Mouse (Mus musculus): ENCODE data around the gene Fbxl19. TPM values are rescaled to one million over a fixed set of nuclear protein-coding genes. Genes with fewer than 3 reads are reported as not detected.

Fbxl19 gene
- total RNA-seq, 2 experiments from 2014 or later: 63.5 to 65.2 TPM

GRCm38 (mm10) chr7:127808821-127809220, 64.5 kb downstream of the Fbxl19 start:
- no peak for DNase-seq

- DNase-seq: no peak
These were observed 65.5 kb downstream of the Fbxl19 start for GRCm38 (mm10) chr7:127809846-127810245.

- no peak for DNase-seq
These were observed 66.3 kb downstream of the Fbxl19 start for GRCm38 (mm10) chr7:127810650-127811049.

GRCm38 (mm10) chr7:127811240-127811639, 66.9 kb downstream of the Fbxl19 start:
- no peak for DNase-seq

GRCm38 (mm10) chr7:127812292-127812691, 67.9 kb downstream of the Fbxl19 start:
- no peak for DNase-seq

GRCm38 (mm10) chr7:127813821-127814220, 69.5 kb downstream of the Fbxl19 start:
- no peak for DNase-seq

GRCm38 (mm10) chr7:127814241-127814921, 70.0 kb downstream of the Fbxl19 start:
- peak; percentile 73 to 77 for DNase-seq

GRCm38 (mm10) chr7:127815116-127815665, 70.8 kb downstream of the Fbxl19 start:
- no peak for DNase-seq

GRCm38 (mm10) chr7:127815954-127816821, 71.8 kb downstream of the Fbxl19 start:
- DNase-seq: peak; percentile 68 to 71

GRCm38 (mm10) chr7:127817053-127817452, 72.7 kb downstream of the Fbxl19 start:
- DNase-seq: no peak

GRCm38 (mm10) chr7:127817776-127818175, 73.4 kb downstream of the Fbxl19 start:
- no peak for DNase-seq

Small RNAs within 50 kb of the gene (microRNA-seq; reads per million reads assigned to microRNA genes)
- gene Mir762: 0 reads per million in 2 experiments

Other genes with a start within 250 kb of the Fbxl19 start
- 100 to 1,000 TPM; 102 to 114 TPM for gene Srcap, start 232.6 kb upstream of the Fbxl19 start, total RNA-seq (2021)
- gene Gm42715, start 225.0 kb upstream of the Fbxl19 start, total RNA-seq (2021): 10 to 100 TPM in 1 of 2 experiments, 1 to 10 TPM in 1; 9.8 to 12.2 TPM
- gene Tmem265, start 183.2 kb upstream of the Fbxl19 start, total RNA-seq (2021): 1 to 10 TPM in 1 of 2 experiments, under 1 TPM in 1; 0.38 to 1.2 TPM
- gene Phkg2, start 171.2 kb upstream of the Fbxl19 start, total RNA-seq (2021): 10 to 100 TPM; 86.3 to 95.5 TPM
- 1 to 10 TPM; 8.4 to 8.6 TPM for gene Ccdc189, start 155.9 kb upstream of the Fbxl19 start, total RNA-seq (2021)
- 10 to 100 TPM; 64.2 to 66.7 TPM for gene Rnf40, start 155.8 kb upstream of the Fbxl19 start, total RNA-seq (2021)
- 10 to 100 TPM; 23.9 to 24.2 TPM for gene Zfp629, start 128.7 kb upstream of the Fbxl19 start, total RNA-seq (2021)
- gene Bcl7c, start 35.6 kb upstream of the Fbxl19 start, total RNA-seq (2021): 10 to 100 TPM; 23.1 to 25.8 TPM
- gene Ctf1, start 31.8 kb upstream of the Fbxl19 start, total RNA-seq (2021): 1 to 10 TPM; 2.1 to 2.4 TPM
- not detected for gene Ctf2, start 12.4 kb upstream of the Fbxl19 start, total RNA-seq (2021)
- gene Orai3, start 25.3 kb downstream of the Fbxl19 start, total RNA-seq (2021): 10 to 100 TPM; 31.1 to 32.6 TPM
- gene Setd1a, start 32.1 kb downstream of the Fbxl19 start, total RNA-seq (2021): 10 to 100 TPM; 46.2 to 46.9 TPM
- 1 to 10 TPM; 2.4 to 2.9 TPM for gene Gm49388, start 41.1 kb downstream of the Fbxl19 start, total RNA-seq (2021)
- gene Hsd3b7, start 56.1 kb downstream of the Fbxl19 start, total RNA-seq (2021): 1 to 10 TPM; 8.3 to 8.6 TPM
- 10 to 100 TPM; 64.3 to 64.7 TPM for gene Stx4a, start 79.8 kb downstream of the Fbxl19 start, total RNA-seq (2021)
- 100 to 1,000 TPM; 342 to 346 TPM for gene Stx1b, start 80.0 kb downstream of the Fbxl19 start, total RNA-seq (2021)
- gene Zfp646, start 131.7 kb downstream of the Fbxl19 start, total RNA-seq (2021): 10 to 100 TPM; 33.2 to 36.3 TPM
- 10 to 100 TPM; 24.5 to 25.5 TPM for gene Zfp668, start 132.3 kb downstream of the Fbxl19 start, total RNA-seq (2021)
- 1 to 10 TPM; 3.7 to 4.0 TPM for gene Prss53, start 146.4 kb downstream of the Fbxl19 start, total RNA-seq (2021)
- gene Gm21974, start 150.9 kb downstream of the Fbxl19 start, total RNA-seq (2021): not detected
- 10 to 100 TPM; 24.0 to 25.0 TPM for gene Vkorc1, start 151.1 kb downstream of the Fbxl19 start, total RNA-seq (2021)
- 10 to 100 TPM; 35.7 to 41.6 TPM for gene Bckdk, start 159.5 kb downstream of the Fbxl19 start, total RNA-seq (2021)
- 10 to 100 TPM; 33.8 to 36.2 TPM for gene Kat8, start 168.0 kb downstream of the Fbxl19 start, total RNA-seq (2021)
- gene Prss8, start 185.6 kb downstream of the Fbxl19 start, total RNA-seq (2021): under 1 TPM; 0.68 to 0.80 TPM
- 10 to 100 TPM; 11.0 to 11.6 TPM for gene Prss36, start 202.2 kb downstream of the Fbxl19 start, total RNA-seq (2021)
- 100 to 1,000 TPM; 301 to 325 TPM for gene Fus, start 222.9 kb downstream of the Fbxl19 start, total RNA-seq (2021)
- gene Pycard, start 249.3 kb downstream of the Fbxl19 start, total RNA-seq (2021): 1 to 10 TPM; 1.9 to 2.4 TPM

Data from layer of hippocampus, postnatal 36 days (tissue).